ENCODE assay signal across 8 mouse cellular contexts in genomic region chr5:23418797-23419595, GRCm38 (mm10). TPM values are rescaled to one million over a fixed set of nuclear protein-coding genes. Genes with fewer than 3 reads are reported as not detected.
A peak's percentile ranks its signal among the peaks of the same experiment; 100 is the strongest.
DNase-seq lines count a peak whose midpoint lies in the region; ATAC-seq and TF ChIP-seq lines count a peak whose summit lies in the region.

No protein-coding gene starts in this region.

- H3K27ac ChIP-seq in heart, embryonic 12.5 days (ENCODE audit: poor library complexity, severe bottlenecking): peak overlapping the region; percentile 90
- peak overlapping the region; percentile 98 for H3K27ac ChIP-seq in heart, embryonic 16.5 days (ENCODE audit: low read length)
- H3K27ac ChIP-seq in macrophage: peak overlapping the region; percentile 87

- peak overlapping the region; percentile 79 for H3K9ac ChIP-seq in heart, embryonic 12.5 days
- peak overlapping the region; percentile 89 for H3K9ac ChIP-seq in heart, embryonic 16.5 days (ENCODE audit: low read length)

- intact Hi-C loops in heart, postnatal 25 days (cut with DNase I): loop anchor here (5.0 to 10.0 kb wide), 3 partner anchors 53 to 236 kb away; no protein-coding TSS in a partner anchor

- POLR2A ChIA-PET in Patski (lab: Charles Lee): interaction anchor here (0.6 to 3.8 kb wide), 5 partner anchors 10 to 65 kb away, joined by 3 to 68 read pairs (median 3); partner anchors contain the start of gene Kmt2e

- DNase-seq in heart, postnatal 25 days (ENCODE audit: low spot score): no peak
- no peak for DNase-seq in Patski (ENCODE audit: low read depth, low spot score)
- DNase-seq in thymus, postnatal 36 days: no peak
- DNase-seq in spleen, postnatal 36 days (ENCODE audit: low spot score in 2 of 2): no peak

- H3K36me3 ChIP-seq in heart, embryonic 12.5 days: peaks cover 15% of the 10 kb centered on the region
- peaks cover 7% of the 10 kb centered on the region for H3K36me3 ChIP-seq in heart, embryonic 16.5 days (ENCODE audit: control insufficient read depth, insufficient read depth)
- H3K36me3 ChIP-seq in macrophage (ENCODE audit: inconsistent target): peaks cover 9% of the 10 kb centered on the region; the same call in 1 of the 2 replicates

- H3K4me1 ChIP-seq in heart, embryonic 12.5 days (replicated peaks): peaks cover 64% of the 10 kb centered on the region
- H3K4me1 ChIP-seq in heart, embryonic 16.5 days (ENCODE audit: control insufficient read depth, insufficient read depth, low read length): peaks cover 58% of the 10 kb centered on the region

- no peaks in the 10 kb centered on the region for H3K9me3 ChIP-seq in heart, embryonic 12.5 days (replicated peaks)
- no peaks in the 10 kb centered on the region for H3K9me3 ChIP-seq in heart, embryonic 16.5 days (replicated peaks; ENCODE audit: control insufficient read depth, low read length)

- H3K27me3 ChIP-seq in heart, embryonic 12.5 days (replicated peaks): no peaks in the 10 kb centered on the region
- H3K27me3 ChIP-seq in Patski: no peaks in the 10 kb centered on the region
- no peaks in the 10 kb centered on the region for H3K27me3 ChIP-seq in heart, embryonic 16.5 days (ENCODE audit: control insufficient read depth, insufficient read depth, low read length)

- CTCF ChIA-PET in Patski (lab: Charles Lee): interaction anchor here (0.7 to 4.0 kb wide), 17 partner anchors 9 to 134 kb away, joined by 3 to 29 read pairs (median 4); no protein-coding TSS in a partner anchor

- H3K4me3 ChIP-seq in heart, embryonic 12.5 days: peak overlapping the region; percentile 64
- H3K4me3 ChIP-seq in heart, embryonic 16.5 days (ENCODE audit: low read length): peak overlapping the region; percentile 79
- peak overlapping the region; percentile 45 for H3K4me3 ChIP-seq in macrophage (ENCODE audit: inconsistent target)

- in situ Hi-C loops in Patski (cut with MboI; ENCODE audit: low pct_unique_long_range_greater_than_20kb): no loop called here

- peak; percentile 54 for TF ChIP-seq CTCF in Patski (IDR thresholded peaks at IDR 0.05)

- ATAC-seq in heart, embryonic 12.5 days (ENCODE audit: insufficient number of reproducible peaks, low FRiP score): no peak
- ATAC-seq in Patski: peak; percentile 28
- no peak for ATAC-seq in heart, embryonic 16.5 days (replicated peaks; ENCODE audit: extremely low read depth, insufficient read depth, low FRiP score)
- no peak for ATAC-seq in megakaryocyte progenitor cell, adult 5-6 weeks (replicated peaks; ENCODE audit: poor library complexity)

- WGBS in heart, embryonic 12.5 days: 6% methylated on average over 18 of the region's 18 CpGs
- 4% methylated on average over 18 of the region's 18 CpGs for WGBS in heart, embryonic 16.5 days
- WGBS in macrophage (ENCODE audit: missing documents): 14% methylated on average over 18 of the region's 18 CpGs

- peaks cover 90% of the 10 kb centered on the region for H3K79me2 ChIP-seq in macrophage (ENCODE audit: inconsistent target)

- peak overlapping the region; percentile 92 for H3K4me2 ChIP-seq in heart, embryonic 12.5 days
- H3K4me2 ChIP-seq in heart, embryonic 16.5 days (ENCODE audit: low read depth, low read length): peak overlapping the region; percentile 92

RNA-seq across cellular contexts. Expression of gene Kmt2e, which starts 15.2 kb away (rescaled TPM):
- polyA plus RNA-seq in heart, embryonic 12.5 days (2016; fragmentation: Nextera tagmentation; extraction: Ambion mirVana): 69.2 and 73.6 TPM in 2 replicates
- total RNA-seq in heart, postnatal 25 days (2021): 10 to 100 TPM; 40.0 to 52.3 TPM
- polyA plus RNA-seq in Patski (2021): 56.3 TPM
- polyA plus RNA-seq in heart, embryonic 16.5 days (2015; fragmentation: Nextera tagmentation; extraction: Ambion mirVana): 67.9 and 76.9 TPM in 2 replicates
- 100 to 1,000 TPM in 21 of 26 experiments, 10 to 100 TPM in 5; 56.8 to 218 (median 178) TPM for total RNA-seq in macrophage (2018; cell fraction: chromatin; rRNA removed)
- 10 to 100 TPM; 17.8 to 56.3 (median 41.5) TPM for total RNA-seq in macrophage (2018; cell fraction: cytosol; rRNA removed)
- 100 to 1,000 TPM in 12 of 26 experiments, 10 to 100 TPM in 14; 44.2 to 177 (median 97.6) TPM for total RNA-seq in macrophage (2018; cell fraction: nucleus; rRNA removed)
- 18.9 to 45.3 TPM (median 32.6 TPM) in 3 replicates for polyA plus RNA-seq in macrophage (2018)
- 122 and 127 TPM in 2 replicates for total RNA-seq in megakaryocyte progenitor cell, adult 5-6 weeks (2015)
- total RNA-seq in megakaryocyte progenitor cell, adult 5-6 weeks (2017): 50.1 and 60.1 TPM in 2 replicates
